Mouse (Mus musculus) E14TG2a.4 (cell line): Measurements from ENCODE around the gene Epb41l5.

Experiments
- H3K27me3 ChIP-seq: 2 replicates; pipeline ENCODE4 v1.6.1; 2014; ENCODE audit warnings: low read length, control low read depth; ENCODE audit not compliant: insufficient read depth
- H3K36me3 ChIP-seq: 2 replicates; pipeline ENCODE4 v1.6.1; 2014; ENCODE audit warnings: low read length, control low read depth; ENCODE audit not compliant: insufficient read depth
- H3K4me1 ChIP-seq: replicated peaks from 2 replicates; pipeline ENCODE4 v1.6.1; 2014; ENCODE audit warnings: low read depth, low read length, control low read depth
- H3K4me3 ChIP-seq: replicated peaks from 2 replicates; pipeline ENCODE4 v1.5.1; 2014; ENCODE audit warnings: mild to moderate bottlenecking, low read length
- H3K9me3 ChIP-seq: 2 replicates; pipeline ENCODE4 v1.6.1; 2014; ENCODE audit warnings: low read length, control low read depth
- CTCF ChIP-seq: conservative IDR thresholded peaks from 2 replicates; pipeline ENCODE4 v1.5.1; 2014; ENCODE audit warnings: low read length
- NANOG ChIP-seq: IDR thresholded peaks from 2 replicates; pipeline ENCODE4 v1.6.1; 2014; ENCODE audit warnings: borderline replicate concordance, low read length, mixed read lengths
- POU5F1 ChIP-seq: IDR thresholded peaks from 2 replicates; pipeline ENCODE4 v1.6.1; 2014; ENCODE audit warnings: low read length, borderline replicate concordance

Epb41l5 gene

GRCm38 (mm10) chr1:119533093-119533805 is 115.6 kb downstream of the Epb41l5 start:
- no peak for TF ChIP-seq POU5F1
- TF ChIP-seq NANOG: no peak
- no peak for TF ChIP-seq CTCF
- H3K27me3 ChIP-seq: 0 out of 2 replicates have a peak, but pooled peaks cover 3% of the 10 kb centered on the region
- H3K36me3 ChIP-seq: peaks cover 18% of the 10 kb centered on the region
- H3K9me3 ChIP-seq: peaks cover 6% of the 10 kb centered on the region
- H3K4me1 ChIP-seq: peaks cover 28% of the 10 kb centered on the region
- H3K4me3 ChIP-seq: peak overlapping the region; percentile 45; the same call in 1 of the 2 replicates

DNA sequence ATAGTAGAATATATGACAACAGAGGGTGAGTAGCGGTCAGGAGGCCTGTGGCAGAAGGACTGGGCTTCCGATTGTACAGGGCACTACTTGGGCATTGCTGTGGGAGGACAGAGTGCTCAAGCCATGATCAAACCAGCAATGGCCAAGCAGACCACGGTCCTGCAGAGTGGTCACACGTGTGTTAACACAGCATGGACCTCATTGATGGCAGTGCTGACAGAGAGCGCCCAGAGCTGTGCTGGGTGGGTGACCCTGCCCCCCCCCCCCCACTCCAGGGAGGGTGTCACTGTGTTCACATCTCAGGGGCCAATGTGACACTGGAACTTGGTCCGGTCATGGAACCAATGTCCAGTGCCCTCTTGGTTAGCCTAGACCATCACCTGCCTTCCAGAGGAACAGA is 116.6 kb downstream of the Epb41l5 start:
- Histone ChIP-seq H3K9me3 (peaks cover 6% of the 10 kb centered on the region), H3K27me3 (0 out of 2 replicates have a peak, but pooled peaks cover 3% of the 10 kb centered on the region)
- TF ChIP-seq CTCF (no peak), POU5F1 (no peak), NANOG (no peak)

GRCm38 (mm10) chr1:119530941-119531340 is 117.9 kb downstream of the Epb41l5 start:
- Histone ChIP-seq H3K4me1 (peaks cover 36% of the 10 kb centered on the region), H3K4me3 (no peak overlapping the region)
- no peak for TF ChIP-seq NANOG
- no peak for TF ChIP-seq CTCF
- no peak for TF ChIP-seq POU5F1

More for the DNA sequence above, 116.6 kb downstream of the Epb41l5 start:
- H3K4me1 ChIP-seq: peaks cover 27% of the 10 kb centered on the region
- no peak overlapping the region for H3K4me3 ChIP-seq
- peaks cover 29% of the 10 kb centered on the region for H3K36me3 ChIP-seq

GRCm38 (mm10) chr1:119525689-119526591 is 122.9 kb downstream of the Epb41l5 start, which contains the start of gene Tmem185b:
Gene Tmem185b (plus strand): TSS chr1:119526160.
- H3K4me3 ChIP-seq: peak within 1 kb of the TSS; percentile 88
- peaks cover 9% of the 10 kb centered on the region for H3K9me3 ChIP-seq
- peaks cover 34% of the 10 kb centered on the region for H3K36me3 ChIP-seq
- TF ChIP-seq POU5F1: no peak
- no peak for TF ChIP-seq CTCF
- TF ChIP-seq NANOG: no peak
- peaks cover 53% of the 10 kb centered on the region for H3K4me1 ChIP-seq
- H3K27me3 ChIP-seq: peaks cover 10% of the 10 kb centered on the region; the same call in 1 of the 2 replicates

More at GRCm38 (mm10) chr1:119530941-119531340, 117.9 kb downstream of the Epb41l5 start:
- 0 out of 2 replicates have a peak, but pooled peaks cover 3% of the 10 kb centered on the region for H3K27me3 ChIP-seq
- H3K36me3 ChIP-seq: peaks cover 34% of the 10 kb centered on the region
- peaks cover 6% of the 10 kb centered on the region for H3K9me3 ChIP-seq

DNA sequence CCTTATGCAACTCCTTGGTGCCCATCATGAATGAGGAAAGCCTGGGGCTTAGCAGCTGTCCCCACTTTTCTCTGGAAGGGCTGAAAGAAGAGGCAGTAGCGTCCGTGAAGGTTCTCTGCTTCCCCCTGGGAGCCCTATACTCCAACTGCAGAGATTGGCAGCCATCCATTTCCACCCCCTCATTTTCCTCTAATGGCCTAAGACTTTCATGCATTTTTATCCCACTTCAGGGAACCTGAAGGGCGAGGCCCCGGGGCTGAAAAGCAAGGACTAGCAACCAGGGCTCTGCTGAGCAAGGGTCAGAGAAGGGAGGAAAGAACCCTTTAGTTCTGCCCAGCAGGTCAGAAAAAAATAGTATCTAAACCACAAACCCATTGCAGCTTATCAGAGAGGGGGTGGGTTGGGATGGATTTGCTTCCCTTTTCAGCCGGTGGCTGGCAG is 123.8 kb downstream of the Epb41l5 start:
- H3K4me3 ChIP-seq: peak overlapping the region; percentile 88
- peaks cover 53% of the 10 kb centered on the region for H3K4me1 ChIP-seq
- H3K36me3 ChIP-seq: peaks cover 34% of the 10 kb centered on the region
- TF ChIP-seq POU5F1: no peak
- no peak for TF ChIP-seq NANOG
- TF ChIP-seq CTCF: no peak
- H3K27me3 ChIP-seq: peaks cover 10% of the 10 kb centered on the region; the same call in 1 of the 2 replicates
- peaks cover 18% of the 10 kb centered on the region for H3K9me3 ChIP-seq

- H3K36me3 ChIP-seq: peaks cover 22% of the 10 kb centered on the region
- peaks cover 22% of the 10 kb centered on the region for H3K9me3 ChIP-seq
- peaks cover 62% of the 10 kb centered on the region for H3K4me1 ChIP-seq
- H3K4me3 ChIP-seq: no peak overlapping the region
- peaks cover 10% of the 10 kb centered on the region; the same call in 1 of the 2 replicates for H3K27me3 ChIP-seq
- TF ChIP-seq POU5F1 (no peak), NANOG (no peak), CTCF (no peak)
These were observed 125.0 kb downstream of the Epb41l5 start for GRCm38 (mm10) chr1:119523826-119524225.

DNA sequence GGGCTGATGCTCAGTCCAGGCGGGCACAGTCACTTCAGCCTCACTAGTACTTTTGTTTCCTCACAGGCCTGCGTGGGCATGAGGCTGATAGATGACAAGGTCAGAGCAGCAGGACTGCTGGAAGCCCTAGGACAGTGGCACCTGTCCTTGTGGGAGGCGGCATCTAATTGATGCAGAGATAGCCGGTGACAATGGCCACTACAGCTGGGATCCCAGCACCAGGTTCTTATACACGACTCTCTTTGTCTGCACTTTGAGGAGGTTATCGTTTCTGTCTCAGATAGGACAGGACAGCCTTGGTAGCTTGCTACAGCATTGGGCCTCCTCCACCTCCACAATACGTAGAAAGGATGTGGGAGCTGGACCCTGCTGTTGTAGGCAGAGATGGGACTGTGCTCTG is 125.4 kb downstream of the Epb41l5 start:
- TF ChIP-seq NANOG (no peak), POU5F1 (no peak), CTCF (no peak)
- peaks cover 22% of the 10 kb centered on the region for H3K9me3 ChIP-seq
- peaks cover 17% of the 10 kb centered on the region for H3K36me3 ChIP-seq
- peaks cover 10% of the 10 kb centered on the region; the same call in 1 of the 2 replicates for H3K27me3 ChIP-seq
- H3K4me1 ChIP-seq: peaks cover 63% of the 10 kb centered on the region
- no peak overlapping the region for H3K4me3 ChIP-seq

DNA sequence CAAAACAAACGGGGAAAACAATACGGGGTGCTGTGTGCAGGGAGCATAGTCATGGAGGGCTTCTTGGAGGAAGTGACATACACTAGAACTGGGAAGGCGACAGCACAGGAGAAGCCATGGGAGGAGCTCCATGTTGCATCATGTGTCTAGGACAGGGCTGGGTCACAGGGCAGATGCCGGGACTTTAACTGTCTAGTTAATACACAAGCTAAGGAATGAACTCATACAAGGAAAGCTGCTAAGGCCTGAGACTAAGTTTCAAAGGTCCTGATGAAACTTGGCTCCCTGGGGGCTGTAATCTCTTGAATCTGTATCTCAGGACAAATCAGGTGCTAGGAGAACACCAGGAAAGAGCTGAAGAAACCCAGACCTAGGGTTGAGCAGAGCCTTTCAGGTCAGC is 126.1 kb downstream of the Epb41l5 start:
- peaks cover 10% of the 10 kb centered on the region; the same call in 1 of the 2 replicates for H3K27me3 ChIP-seq
- H3K4me3 ChIP-seq: no peak overlapping the region
- peaks cover 61% of the 10 kb centered on the region for H3K4me1 ChIP-seq
- TF ChIP-seq POU5F1 (no peak), NANOG (no peak), CTCF (no peak)
- peaks cover 25% of the 10 kb centered on the region for H3K9me3 ChIP-seq
- H3K36me3 ChIP-seq: peaks cover 11% of the 10 kb centered on the region
